Mouse (Mus musculus) hindbrain, embryonic 11.5 days (tissue): ENCODE results near the gene Ubtf. TPM values are rescaled to one million over a fixed set of nuclear protein-coding genes. Genes with fewer than 3 reads are reported as not detected.
"Not testable (repeated sequence)": the region's sequence is repeated elsewhere in the genome, so short reads cannot be mapped to it uniquely, and the experiment has no call there.

ENCODE experiments used
- ATAC-seq: fragments of 200-750 bp; cut with Nextera tagmentation; 2 replicates; pipeline ENCODE4 v1.8.0; 2017; ENCODE audit warnings: mild to moderate bottlenecking, moderate TSS enrichment, moderate library complexity; ENCODE audit not compliant: low FRiP score
- DNase-seq: peaks from one replicate; pipeline ENCODE4 v3.0.0-alpha.2; 2015; ENCODE audit warnings: low spot score
- H3K27ac ChIP-seq: fragments of 300-500 bp; sonication (generic); 2 replicates; pipeline ENCODE4 v1.5.1; 2014; ENCODE audit warnings: mild to moderate bottlenecking, low read depth, low read length
- H3K27me3 ChIP-seq: fragments of 300-500 bp; sonication (generic); 2 replicates; pipeline ENCODE4 v1.6.1; 2014; ENCODE audit warnings: mild to moderate bottlenecking, low read length, moderate library complexity, mixed read lengths; ENCODE audit not compliant: control insufficient read depth, insufficient read depth
- H3K36me3 ChIP-seq: fragments of 300-500 bp; sonication (generic); 2 replicates; pipeline ENCODE4 v1.6.1; 2014; ENCODE audit warnings: mild to moderate bottlenecking, low read length, moderate library complexity, mixed read lengths; ENCODE audit not compliant: control insufficient read depth, insufficient read depth
- H3K4me1 ChIP-seq: fragments of 300-500 bp; sonication (generic); replicated peaks from 2 replicates; pipeline ENCODE4 v1.6.1; 2014; ENCODE audit warnings: low read length, mixed read lengths; ENCODE audit not compliant: control insufficient read depth, insufficient read depth
- H3K4me2 ChIP-seq: fragments of 300-500 bp; sonication (generic); replicated peaks from 2 replicates; pipeline ENCODE4 v1.6.1; 2014; ENCODE audit warnings: mild to moderate bottlenecking, low read depth, low read length
- H3K4me3 ChIP-seq: fragments of 300-500 bp; sonication (generic); 2 replicates; pipeline ENCODE4 v1.5.1; 2014; ENCODE audit warnings: low read depth, low read length
- H3K9ac ChIP-seq: fragments of 300-500 bp; sonication (generic); 2 replicates; pipeline ENCODE4 v1.6.1; 2014; ENCODE audit warnings: low read depth, low read length
- H3K9me3 ChIP-seq: fragments of 300-500 bp; sonication (generic); 2 replicates; pipeline ENCODE4 v1.6.1; 2016; ENCODE audit warnings: low read length; ENCODE audit not compliant: control insufficient read depth
- WGBS: fragments of 180-500 bp; shearing (Covaris S2); extraction: QIAGEN DNeasy Blood & Tissue Kit; methylation state at CpG from one replicate; pipeline ENCODE4 v1.1.7; 2014; 5-methylcytosine and 5-hydroxymethylcytosine counted together
- polyA plus RNA-seq: library from polyadenylated mRNA; unstranded; fragments of >200 nt; fragmentation: Nextera tagmentation; extraction: Ambion mirVana; gene quantifications from 2 replicates; pipeline ENCODE4 v1.2.1, GENCODE M21; 2014

Ubtf gene
- polyA plus RNA-seq, 1 experiment from 2014 or later, result 82.1 TPM

DNA sequence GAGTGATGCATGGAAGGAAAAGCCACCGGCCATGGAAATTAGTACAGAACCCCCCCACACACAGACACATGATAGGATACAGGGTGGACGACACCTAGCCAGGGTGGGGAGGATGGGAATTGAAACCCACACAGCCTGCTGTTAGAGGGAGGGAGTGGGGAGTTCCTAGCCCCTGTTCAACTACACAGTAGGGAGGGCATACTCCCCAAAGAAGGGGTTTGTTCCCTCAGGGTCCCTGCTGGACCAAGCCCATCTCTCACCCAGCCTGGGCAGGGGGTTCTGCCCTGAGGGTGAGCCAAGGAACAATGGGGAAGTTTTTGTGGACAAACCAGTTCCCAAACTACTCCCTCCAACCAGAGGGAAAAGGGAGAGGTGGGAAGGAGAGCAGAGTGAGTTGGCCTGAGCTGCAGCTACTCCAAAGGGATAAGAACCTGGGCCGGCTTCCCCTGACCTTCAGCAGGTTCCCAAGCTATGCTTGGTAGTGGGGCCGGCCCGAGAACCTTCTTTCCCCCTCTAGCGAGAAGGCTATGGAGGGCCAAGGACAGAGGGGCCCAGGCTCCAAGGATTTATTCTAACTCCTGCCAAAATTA, 29.9 kb downstream of the Ubtf start:
- no peak overlapping the region for H3K4me3 ChIP-seq

DNA sequence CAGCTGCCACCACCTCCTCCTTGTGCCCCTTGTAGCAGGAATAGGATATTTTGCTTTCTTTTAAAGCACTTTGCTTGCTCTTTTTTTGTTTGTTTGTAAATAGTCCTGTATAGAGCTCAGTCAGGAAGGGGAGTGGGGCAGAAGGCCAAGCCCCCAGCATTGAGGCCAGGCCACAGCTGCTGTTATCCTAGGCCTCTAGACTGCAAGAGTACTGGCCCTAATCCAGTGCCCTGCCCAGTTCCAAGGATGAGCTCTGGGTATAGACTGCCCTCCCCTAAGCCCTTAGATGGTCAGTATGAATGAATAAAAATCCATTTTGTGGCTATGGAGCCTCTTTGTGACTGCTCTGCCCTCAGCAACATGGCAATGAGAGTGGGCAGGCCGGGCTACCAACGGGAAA, 30.6 kb downstream of the Ubtf start:
- ATAC-seq (no peak), DNase-seq (no peak)
- Histone ChIP-seq H3K36me3 (peaks cover 14% of the 10 kb centered on the region), H3K9ac (no peak overlapping the region), H3K9me3 (no peaks in the 10 kb centered on the region), H3K4me1 (peaks cover 3% of the 10 kb centered on the region), H3K27ac (no peak overlapping the region), H3K4me3 (no peak overlapping the region), H3K4me2 (no peak overlapping the region), H3K27me3 (no peaks in the 10 kb centered on the region)
- 78% methylated on average over 2 of the region's 2 CpGs for WGBS

More for the DNA sequence above, 29.9 kb downstream of the Ubtf start:
- Histone ChIP-seq H3K27ac (no peak overlapping the region; the same call in 1 of the 2 replicates), H3K27me3 (no peaks in the 10 kb centered on the region), H3K4me1 (peaks cover 4% of the 10 kb centered on the region), H3K9me3 (no peaks in the 10 kb centered on the region), H3K9ac (no peak overlapping the region), H3K36me3 (peaks cover 14% of the 10 kb centered on the region), H3K4me2 (no peak overlapping the region)
- no peak for DNase-seq
- ATAC-seq, result no peak
- WGBS, result 56% methylated on average over 6 of the region's 6 CpGs

DNA sequence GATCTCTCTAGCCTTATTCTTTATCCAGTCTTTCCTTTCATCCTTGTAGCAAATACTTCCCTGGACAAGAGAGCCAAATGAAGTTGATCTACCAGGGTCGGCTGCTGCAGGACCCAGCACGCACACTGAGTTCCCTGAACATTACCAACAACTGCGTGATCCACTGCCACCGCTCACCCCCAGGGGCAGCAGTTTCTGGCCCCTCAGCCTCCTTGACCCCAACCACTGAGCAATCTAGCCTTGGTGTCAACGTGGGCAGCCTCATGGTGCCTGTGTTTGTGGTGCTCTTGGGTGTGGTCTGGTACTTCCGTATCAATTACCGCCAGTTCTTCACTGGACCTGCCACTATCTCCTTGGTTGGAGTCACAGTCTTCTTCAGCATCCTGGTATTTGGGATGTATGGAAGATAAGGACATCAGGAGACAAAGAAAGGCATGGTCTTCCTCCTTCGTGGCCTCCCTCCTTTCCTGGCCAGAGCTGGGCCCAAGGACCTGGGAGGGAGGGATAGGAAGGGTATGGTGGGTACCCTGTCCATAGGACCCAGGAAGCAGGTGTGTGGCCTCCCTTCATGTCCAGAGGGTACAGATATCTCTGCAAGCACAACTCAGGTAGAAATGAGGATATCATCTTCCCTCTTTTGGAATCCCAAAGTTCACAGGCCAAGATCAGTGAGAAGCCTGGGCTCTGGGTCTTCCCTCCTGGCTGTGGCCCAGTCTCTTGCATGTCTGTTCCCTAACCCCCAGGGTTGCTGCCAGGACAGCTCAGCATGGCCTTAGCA, 31.3 kb downstream of the Ubtf start:
- WGBS, result 90% methylated on average over 8 of the region's 8 CpGs

DNA sequence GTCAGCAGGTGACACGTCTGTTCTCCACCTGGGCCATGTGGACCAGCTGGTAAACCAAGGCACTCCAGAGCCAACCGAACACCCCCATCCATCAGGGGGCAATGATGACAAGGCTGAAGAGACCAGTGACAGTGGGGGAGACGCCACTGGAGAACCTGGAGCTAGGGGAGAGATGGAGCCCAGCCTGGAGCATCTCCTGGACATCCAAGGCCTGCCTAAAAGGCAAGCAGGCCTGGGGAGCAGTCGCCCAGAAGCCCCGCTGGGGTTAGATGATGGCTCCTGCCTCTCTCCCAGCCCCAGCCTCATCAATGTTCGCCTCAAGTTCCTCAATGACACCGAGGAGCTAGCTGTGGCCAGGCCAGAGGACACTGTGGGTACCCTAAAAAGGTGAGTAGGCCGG, 32.1 kb downstream of the Ubtf start:
- ATAC-seq, result no peak
- Histone ChIP-seq H3K27me3 (no peaks in the 10 kb centered on the region), H3K36me3 (peaks cover 14% of the 10 kb centered on the region), H3K27ac (no peak overlapping the region), H3K4me1 (peaks cover 3% of the 10 kb centered on the region), H3K4me2 (no peak overlapping the region), H3K4me3 (no peak overlapping the region), H3K9me3 (no peaks in the 10 kb centered on the region), H3K9ac (no peak overlapping the region)
- WGBS, result 89% methylated on average over 8 of the region's 8 CpGs
- DNase-seq, result no peak

More for the DNA sequence above, 31.3 kb downstream of the Ubtf start:
- DNase-seq (no peak), ATAC-seq (no peak)
- Histone ChIP-seq H3K4me2 (no peak overlapping the region), H3K36me3 (peaks cover 14% of the 10 kb centered on the region), H3K9ac (no peak overlapping the region), H3K9me3 (no peaks in the 10 kb centered on the region), H3K4me3 (no peak overlapping the region), H3K27me3 (no peaks in the 10 kb centered on the region), H3K4me1 (peaks cover 3% of the 10 kb centered on the region), H3K27ac (no peak overlapping the region)

DNA sequence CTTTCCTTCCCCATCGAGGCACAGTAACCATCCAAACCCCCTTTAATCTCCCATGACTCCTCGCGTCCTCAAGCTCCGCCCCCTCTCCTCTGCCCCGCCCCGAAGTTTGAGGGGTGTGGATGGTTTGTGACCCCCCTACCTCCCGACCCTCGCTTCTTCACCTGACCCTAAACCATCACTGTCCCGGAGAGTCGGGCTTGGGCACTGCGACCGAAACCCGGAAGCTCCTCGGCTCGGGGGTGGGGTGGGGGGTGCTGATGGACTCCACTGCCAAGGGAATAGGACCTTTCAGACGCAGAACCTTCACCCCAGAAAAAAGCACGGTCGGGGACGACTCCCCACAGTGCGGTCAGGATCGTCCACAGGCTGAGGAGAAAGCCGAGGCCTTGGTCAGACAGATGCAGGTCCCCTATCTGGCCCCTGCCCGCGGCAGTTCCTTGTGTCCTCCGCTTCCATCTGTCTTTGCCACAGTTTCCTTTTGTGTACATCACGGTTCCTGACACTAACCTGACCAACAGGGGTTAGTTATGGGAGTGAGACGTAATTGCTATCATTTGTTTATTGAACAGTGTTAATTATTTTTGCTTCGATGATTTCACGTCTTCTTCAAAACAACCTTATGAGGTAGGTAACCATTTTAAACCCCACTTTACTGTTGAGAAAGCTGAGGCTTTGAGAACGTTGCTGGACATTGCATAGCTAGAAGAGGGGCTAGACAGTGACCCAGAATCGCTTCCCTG, 34.3 kb downstream of the Ubtf start:
- H3K27ac ChIP-seq, result peak overlapping the region; percentile 69
- H3K4me1 ChIP-seq, result peaks cover 3% of the 10 kb centered on the region
- peak overlapping the region; percentile 80 for H3K4me2 ChIP-seq
- no peaks in the 10 kb centered on the region; the same call in 1 of the 2 replicates for H3K36me3 ChIP-seq
- H3K9me3 ChIP-seq, result no peaks in the 10 kb centered on the region
- ATAC-seq (peak; percentile 82), DNase-seq (no peak)
- H3K27me3 ChIP-seq, result no peaks in the 10 kb centered on the region
- H3K4me3 ChIP-seq, result peak overlapping the region; percentile 73
- H3K9ac ChIP-seq, result peak overlapping the region; percentile 81
- WGBS, result 6% methylated on average over 31 of the region's 31 CpGs

DNA sequence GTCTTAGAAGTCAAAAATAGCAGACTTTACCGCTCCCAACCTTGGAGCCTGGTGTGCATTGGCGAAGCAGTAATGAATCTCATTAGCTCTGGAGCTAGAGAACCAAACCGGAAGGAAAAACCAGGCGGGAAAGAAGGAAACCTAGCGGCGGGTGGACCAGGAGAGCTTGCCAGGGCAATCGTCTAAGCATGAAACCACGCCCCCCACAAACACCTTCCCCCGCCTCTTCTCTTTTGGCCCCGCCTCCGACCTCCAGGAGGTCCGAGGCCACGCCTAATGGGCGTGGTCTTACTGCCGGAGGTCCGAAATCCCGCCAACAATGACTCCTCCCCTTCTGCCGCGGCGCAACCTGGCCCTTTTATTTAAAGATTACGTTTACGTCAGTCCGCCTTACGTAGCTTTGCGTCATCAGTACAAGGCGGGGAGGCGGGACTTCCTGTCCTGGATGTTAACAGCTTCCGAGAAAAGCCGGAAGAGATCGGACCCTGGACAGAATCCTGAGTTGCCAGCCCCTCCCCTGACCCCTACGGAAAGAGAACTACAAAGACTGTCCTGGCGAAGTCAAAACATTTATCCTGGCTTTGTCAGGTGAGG, 34.9 kb downstream of the Ubtf start, which contains the start of gene Tmub2:
TSS of gene Tmub2 (plus strand) at position 431 of the 594 bp plus-strand sequence.
- Histone ChIP-seq H3K36me3 (no peaks in the 10 kb centered on the region), H3K27ac (peak within 1 kb of the TSS; percentile 69), H3K4me3 (peak within 1 kb of the TSS; percentile 73), H3K4me2 (peak within 1 kb of the TSS; percentile 80), H3K4me1 (peaks cover 3% of the 10 kb centered on the region), H3K9me3 (no peaks in the 10 kb centered on the region), H3K9ac (peak within 1 kb of the TSS; percentile 81), H3K27me3 (no peaks in the 10 kb centered on the region)
- 0% methylated on average over 32 of the region's 32 CpGs for WGBS
- peak; percentile 88 for ATAC-seq
- peak; percentile 99 for DNase-seq

DNA sequence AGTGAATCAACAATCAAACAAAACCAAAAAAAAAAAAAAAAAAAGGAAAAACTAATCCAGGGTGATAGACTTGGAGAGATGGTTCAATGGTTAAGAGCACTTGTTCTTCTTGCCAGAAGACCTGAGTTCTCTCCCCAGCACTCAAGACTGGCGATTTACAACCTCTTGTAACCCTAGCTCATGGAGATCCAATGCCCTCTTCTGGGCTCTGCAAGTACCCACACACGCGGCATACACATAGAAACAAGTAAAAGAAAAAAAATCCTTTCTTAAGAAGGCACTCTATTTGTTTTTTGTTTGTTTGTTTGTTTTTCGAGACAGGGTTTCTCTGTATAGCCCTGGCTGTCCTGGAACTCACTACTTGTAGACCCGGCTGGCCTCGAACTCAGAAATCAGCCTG, 35.6 kb downstream of the Ubtf start:
- H3K27ac ChIP-seq, result no peak overlapping the region
- no peak overlapping the region for H3K4me2 ChIP-seq
- H3K36me3 ChIP-seq, result no peaks in the 10 kb centered on the region
- no peaks in the 10 kb centered on the region for H3K9me3 ChIP-seq
- H3K9ac ChIP-seq, result no peak overlapping the region
- DNase-seq (no peak), ATAC-seq (no peak)
- peaks cover 3% of the 10 kb centered on the region for H3K4me1 ChIP-seq
- no peaks in the 10 kb centered on the region for H3K27me3 ChIP-seq
- no peak overlapping the region for H3K4me3 ChIP-seq
- WGBS, result 85% methylated on average over 6 of the region's 6 CpGs

DNA sequence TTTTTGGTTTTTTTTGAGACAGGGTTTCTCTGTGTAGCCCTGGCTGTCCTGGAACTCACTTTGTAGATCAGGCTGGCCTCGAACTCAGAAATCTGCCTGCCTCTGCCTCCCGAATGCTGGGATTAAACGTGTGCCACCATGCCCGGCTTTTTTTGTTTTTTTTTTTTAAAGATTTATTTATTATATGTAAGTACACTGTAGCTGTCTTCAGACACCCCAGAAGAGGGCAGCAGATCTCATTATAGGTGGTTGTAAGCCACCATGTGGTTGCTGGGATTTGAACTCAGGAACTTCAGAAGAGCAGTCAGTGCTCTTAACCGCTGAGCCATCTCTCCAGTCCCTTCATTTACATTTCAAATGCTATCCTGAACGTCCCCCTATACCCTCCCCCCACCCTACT, 39.3 kb downstream of the Ubtf start:
- not testable (repeated sequence) for H3K27me3 ChIP-seq, H3K4me1 ChIP-seq, H3K4me2 ChIP-seq, H3K4me3 ChIP-seq, H3K9ac ChIP-seq, H3K27ac ChIP-seq, ATAC-seq, H3K9me3 ChIP-seq, DNase-seq, H3K36me3 ChIP-seq
- WGBS, result 72% methylated on average over 6 of the region's 6 CpGs
